Mouse (Mus musculus) cortical plate, adult 2 months (tissue): ENCODE measurements around the gene Ccna2. TPM values are rescaled to one million over a fixed set of nuclear protein-coding genes. Genes with fewer than 3 reads are reported as not detected.

Source experiments
- H3K27ac ChIP-seq: fragments of 200-500 bp; 2 replicates; pipeline ENCODE4 v1.5.1; 2012; ENCODE audit warnings: low read length, control low read depth, inconsistent platforms; ENCODE audit not compliant: insufficient read depth
- H3K4me1 ChIP-seq: fragments of 200-500 bp; 2 replicates; pipeline ENCODE4 v1.6.1; 2011; ENCODE audit warnings: low read length; ENCODE audit not compliant: control insufficient read depth, insufficient read depth
- H3K4me3 ChIP-seq: fragments of 200-500 bp; 2 replicates; pipeline ENCODE4 v1.5.1; 2011; ENCODE audit warnings: mild to moderate bottlenecking, low read length, control low read depth; ENCODE audit not compliant: insufficient read depth
- CTCF ChIP-seq: fragments of 200-500 bp; IDR thresholded peaks from 2 replicates; pipeline ENCODE4 v1.5.1; 2011; ENCODE audit warnings: mild to moderate bottlenecking, control low read depth, low read length; ENCODE audit not compliant: insufficient read depth; ENCODE audit errors: extremely low read depth
- POLR2A ChIP-seq: fragments of 200-500 bp; IDR thresholded peaks from 2 replicates; pipeline ENCODE4 v1.6.1; 2011; ENCODE audit warnings: mild to moderate bottlenecking, low read length, control low read depth; ENCODE audit not compliant: insufficient read depth; ENCODE audit errors: extremely low read depth
- polyA plus RNA-seq: library from polyadenylated mRNA; depleted of rRNA; stranded (reverse); fragments of >200 nt; gene quantifications from 2 replicates; pipeline ENCODE4 v1.2.3, GENCODE M21; 2012

Ccna2 gene
- polyA plus RNA-seq, 1 experiment, result 4.0 TPM

DNA sequence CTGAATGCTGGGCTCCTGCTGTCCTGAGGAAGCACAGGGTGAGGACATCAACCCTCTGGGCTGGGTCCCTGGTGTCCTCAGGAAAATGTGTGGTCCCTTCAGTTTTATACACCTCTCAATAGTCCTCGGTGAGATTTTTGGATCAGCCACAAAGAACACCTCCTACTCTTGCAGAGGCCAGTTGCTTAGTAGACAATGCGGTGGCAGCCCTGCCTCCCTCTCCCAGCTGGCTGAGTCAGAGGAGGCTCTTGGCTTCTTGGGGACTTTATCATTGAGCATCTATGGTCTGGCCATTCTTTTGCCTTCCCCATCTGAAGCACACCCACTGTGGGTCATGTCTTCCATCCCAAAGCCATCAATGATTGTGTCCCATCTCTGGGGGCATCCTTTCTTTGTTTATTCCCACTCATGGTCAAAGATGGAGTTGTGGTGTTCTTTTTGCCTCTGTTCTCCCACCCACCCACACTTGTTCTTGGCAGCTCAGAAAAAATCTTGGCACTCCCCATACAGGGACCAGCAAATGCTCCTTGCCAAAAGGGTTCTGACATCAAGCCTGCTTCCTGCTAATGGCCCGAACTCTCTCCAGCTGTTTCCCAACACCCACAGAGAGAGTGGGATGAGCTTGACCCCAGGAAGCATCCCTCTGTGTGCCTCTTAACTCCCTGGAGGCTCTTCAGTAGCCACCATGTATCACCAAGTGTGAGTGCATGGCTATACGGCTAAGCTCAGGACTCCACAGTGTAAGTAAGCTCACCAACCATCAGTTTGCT is 34.1 kb downstream of the Ccna2 start:
- Histone ChIP-seq H3K4me3 (no peak overlapping the region), H3K4me1 (peaks cover 4% of the 10 kb centered on the region; the same call in 1 of the 2 replicates), H3K27ac (no peak overlapping the region)
- no peak for TF ChIP-seq CTCF

DNA sequence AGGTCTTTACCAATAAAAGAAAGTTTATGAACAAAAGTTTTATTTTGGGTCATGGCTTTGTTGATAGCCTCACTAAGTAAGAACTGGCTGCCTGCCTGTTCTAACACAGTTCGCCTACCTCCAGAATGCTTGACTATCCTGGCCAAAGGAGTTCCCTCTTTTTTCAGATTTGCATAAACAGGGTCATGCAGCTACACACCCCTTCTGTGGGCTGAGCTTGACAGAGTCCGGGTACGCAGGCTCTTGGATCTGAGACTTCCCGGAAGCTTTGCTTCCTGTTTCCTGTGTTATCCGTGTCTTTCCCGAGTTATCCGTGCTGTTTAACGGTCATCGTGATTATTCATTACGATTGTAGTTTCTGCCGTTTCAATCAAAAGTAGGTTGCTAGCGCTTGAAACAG is 35.9 kb downstream of the Ccna2 start:
- TF ChIP-seq POLR2A (no peak), CTCF (no peak)
- peaks cover 5% of the 10 kb centered on the region for H3K4me1 ChIP-seq
- H3K4me3 ChIP-seq, result no peak overlapping the region
- H3K27ac ChIP-seq, result no peak overlapping the region

GRCm38 (mm10) chr3:36533201-36533672 is 38.7 kb downstream of the Ccna2 start:
- no peak for TF ChIP-seq POLR2A
- TF ChIP-seq CTCF, result no peak
- Histone ChIP-seq H3K27ac (no peak overlapping the region), H3K4me1 (peaks cover 8% of the 10 kb centered on the region), H3K4me3 (no peak overlapping the region)

DNA sequence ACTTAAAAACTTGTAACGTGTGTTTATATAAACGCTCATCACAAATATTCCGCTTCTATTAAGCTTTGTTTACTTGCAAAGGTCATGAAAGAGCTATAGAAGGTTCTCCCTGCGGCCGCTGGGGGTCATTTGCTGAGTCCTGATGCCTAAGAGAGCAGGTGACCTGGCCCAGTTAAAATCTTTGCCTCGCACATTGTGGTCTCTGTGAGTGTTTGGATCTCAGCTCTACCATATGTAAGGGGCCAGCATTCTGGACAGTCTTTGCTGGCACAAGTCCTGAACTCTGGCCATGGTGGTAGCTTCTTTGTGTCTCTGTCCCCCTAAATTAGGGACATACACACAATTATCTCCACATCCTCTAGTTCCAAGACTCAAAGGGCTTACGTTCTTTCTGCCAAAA is 39.2 kb downstream of the Ccna2 start:
- Histone ChIP-seq H3K27ac (no peak overlapping the region), H3K4me3 (no peak overlapping the region), H3K4me1 (peaks cover 8% of the 10 kb centered on the region)
- TF ChIP-seq CTCF, result no peak
- no peak for TF ChIP-seq POLR2A

- peak overlapping the region; percentile 5; the same call in 1 of the 2 replicates for H3K4me3 ChIP-seq
- H3K27ac ChIP-seq, result no peak overlapping the region
- peaks cover 4% of the 10 kb centered on the region for H3K4me1 ChIP-seq
- 0 out of 2 replicates have a peak, but pooled peaks have one; percentile 16 for TF ChIP-seq POLR2A
- no peak for TF ChIP-seq CTCF
Measured at GRCm38 (mm10) chr3:36531979-36532542, 39.9 kb downstream of the Ccna2 start.

GRCm38 (mm10) chr3:36531242-36531641 is 40.7 kb downstream of the Ccna2 start:
- Histone ChIP-seq H3K4me3 (no peak overlapping the region), H3K4me1 (peaks cover 4% of the 10 kb centered on the region), H3K27ac (peak overlapping the region; percentile 79)
- TF ChIP-seq POLR2A, result no peak
- no peak for TF ChIP-seq CTCF

GRCm38 (mm10) chr3:36530781-36531180 is 41.2 kb downstream of the Ccna2 start:
- peaks cover 4% of the 10 kb centered on the region for H3K4me1 ChIP-seq
- H3K4me3 ChIP-seq, result no peak overlapping the region
- no peak for TF ChIP-seq POLR2A
- no peak for TF ChIP-seq CTCF
- peak overlapping the region; percentile 79 for H3K27ac ChIP-seq

DNA sequence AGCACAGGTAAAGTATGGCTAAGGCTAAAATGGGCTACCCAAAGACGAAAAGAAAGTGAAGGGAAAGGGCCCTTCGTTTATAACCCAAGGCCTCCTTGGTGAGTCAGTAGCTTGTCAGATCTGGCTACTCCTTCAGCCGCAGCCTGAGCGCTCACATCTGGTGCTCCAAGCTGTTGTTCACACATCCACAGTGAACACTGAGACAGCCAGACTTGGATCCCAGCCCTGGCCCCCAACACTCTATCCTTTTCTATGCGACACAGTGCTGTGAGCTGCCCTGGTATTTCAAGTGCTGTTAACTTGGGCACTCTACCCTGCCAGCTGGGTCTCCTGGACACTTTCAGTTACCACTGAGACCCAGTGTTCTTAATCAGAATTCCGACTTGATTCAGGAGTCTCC is 41.6 kb downstream of the Ccna2 start:
- Histone ChIP-seq H3K4me1 (peaks cover 4% of the 10 kb centered on the region), H3K4me3 (no peak overlapping the region), H3K27ac (no peak overlapping the region)
- no peak for TF ChIP-seq CTCF
- TF ChIP-seq POLR2A, result no peak

- Histone ChIP-seq H3K27ac (no peak overlapping the region), H3K4me1 (peaks cover 3% of the 10 kb centered on the region; the same call in 1 of the 2 replicates), H3K4me3 (no peak overlapping the region)
- TF ChIP-seq POLR2A (no peak), CTCF (no peak)
Measured at GRCm38 (mm10) chr3:36524466-36524865, 47.5 kb downstream of the Ccna2 start.

DNA sequence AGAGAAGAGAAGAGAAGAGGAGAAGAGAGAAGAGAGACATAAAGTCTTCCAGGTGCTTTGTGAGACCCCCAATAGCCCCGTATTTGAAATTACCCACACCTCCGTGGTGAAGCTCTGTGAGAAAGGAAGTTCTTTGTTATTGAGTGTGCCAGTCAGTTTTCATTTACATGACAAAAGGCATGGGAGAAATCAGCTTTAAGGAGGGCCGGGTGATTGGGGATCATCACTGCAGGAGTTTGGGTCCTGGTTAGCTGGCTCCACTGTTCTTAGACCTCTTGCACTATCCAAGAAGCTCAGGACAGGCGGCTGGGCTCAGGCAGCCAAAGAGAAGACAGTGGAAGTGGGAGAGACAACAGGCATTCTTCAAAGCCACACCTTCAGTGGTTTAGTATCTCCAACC is 49.8 kb downstream of the Ccna2 start:
- Histone ChIP-seq H3K27ac (no peak overlapping the region), H3K4me3 (peak overlapping the region; percentile 76; the same call in 1 of the 2 replicates), H3K4me1 (peaks cover 3% of the 10 kb centered on the region; the same call in 1 of the 2 replicates)
- no peak for TF ChIP-seq CTCF
- TF ChIP-seq POLR2A, result no peak
